Mouse (Mus musculus): ENCODE measurements around the gene Adamts9. TPM values are rescaled to one million over a fixed set of nuclear protein-coding genes. Genes with fewer than 3 reads are reported as not detected.

The Adamts9 gene
- polyA plus RNA-seq, 1 experiment from 2014 or later: 1.9 TPM

GRCm38 (mm10) chr6:92874854-92875253, 68.4 kb downstream of the Adamts9 start:
- Histone ChIP-seq H3K27me3 (ENCODE audit: low read depth, poor library complexity, severe bottlenecking) (peaks cover 34% of the 10 kb centered on the region), H3K27ac (replicated peaks) (no peak overlapping the region), H3K4me1 (peaks cover 3% of the 10 kb centered on the region), H3K36me3 (peaks cover 5% of the 10 kb centered on the region; the same call in 1 of the 2 replicates), H3K4me3 (no peak overlapping the region), H3K9me3 (replicated peaks) (no peaks in the 10 kb centered on the region)
- WGBS: 81% methylated on average over 5 of the region's 5 CpGs
- no peak for DNase-seq (ENCODE audit: low spot score)

DNA sequence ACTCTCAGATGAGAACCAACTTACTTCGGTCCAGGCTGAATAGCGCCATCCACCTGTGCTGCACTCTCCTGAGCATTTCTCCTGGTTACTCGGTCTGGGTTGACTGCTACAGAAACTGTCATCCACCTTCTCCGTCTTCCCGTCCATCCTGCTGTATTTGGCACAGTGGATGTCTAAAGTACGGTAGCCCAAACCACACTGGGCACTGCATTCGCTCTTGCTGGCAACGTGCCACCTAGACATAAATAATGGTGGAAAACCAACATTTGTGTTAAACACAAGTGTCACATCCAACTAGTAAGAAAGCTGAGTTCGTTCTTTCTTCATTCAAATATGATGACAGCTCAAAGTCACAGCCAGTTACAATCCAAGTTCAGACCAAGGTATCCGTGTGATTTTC, 70.5 kb downstream of the Adamts9 start:
- WGBS: 91% methylated on average over 10 of the region's 10 CpGs
- Histone ChIP-seq H3K4me3 (no peak overlapping the region), H3K27ac (replicated peaks) (no peak overlapping the region), H3K4me1 (peaks cover 13% of the 10 kb centered on the region), H3K27me3 (ENCODE audit: low read depth, poor library complexity, severe bottlenecking) (peaks cover 15% of the 10 kb centered on the region; the same call in 1 of the 2 replicates), H3K36me3 (peaks cover 4% of the 10 kb centered on the region; the same call in 1 of the 2 replicates), H3K9me3 (replicated peaks) (no peaks in the 10 kb centered on the region)
- DNase-seq (ENCODE audit: low spot score): no peak

GRCm38 (mm10) chr6:92871813-92872212, 71.5 kb downstream of the Adamts9 start:
- WGBS: 71% methylated on average over 4 of the region's 4 CpGs
- no peak overlapping the region for H3K27ac ChIP-seq (replicated peaks)
- peaks cover 13% of the 10 kb centered on the region for H3K4me1 ChIP-seq
- H3K27me3 ChIP-seq (ENCODE audit: low read depth, poor library complexity, severe bottlenecking): peaks cover 5% of the 10 kb centered on the region; the same call in 1 of the 2 replicates
- H3K36me3 ChIP-seq: no peaks in the 10 kb centered on the region; the same call in 1 of the 2 replicates
- H3K4me3 ChIP-seq: no peak overlapping the region
- no peaks in the 10 kb centered on the region for H3K9me3 ChIP-seq (replicated peaks)
- no peak for DNase-seq (ENCODE audit: low spot score)

- no peaks in the 10 kb centered on the region; the same call in 1 of the 2 replicates for H3K36me3 ChIP-seq
- no peaks in the 10 kb centered on the region for H3K9me3 ChIP-seq (replicated peaks)
- peaks cover 13% of the 10 kb centered on the region for H3K4me1 ChIP-seq
- H3K27me3 ChIP-seq (ENCODE audit: low read depth, poor library complexity, severe bottlenecking): no peaks in the 10 kb centered on the region
- H3K27ac ChIP-seq (replicated peaks): no peak overlapping the region
- DNase-seq (ENCODE audit: low spot score): no peak
- 68% methylated on average over 16 of the region's 16 CpGs for WGBS
- H3K4me3 ChIP-seq: no peak overlapping the region
Observed at GRCm38 (mm10) chr6:92869582-92870219, 73.6 kb downstream of the Adamts9 start.

DNA sequence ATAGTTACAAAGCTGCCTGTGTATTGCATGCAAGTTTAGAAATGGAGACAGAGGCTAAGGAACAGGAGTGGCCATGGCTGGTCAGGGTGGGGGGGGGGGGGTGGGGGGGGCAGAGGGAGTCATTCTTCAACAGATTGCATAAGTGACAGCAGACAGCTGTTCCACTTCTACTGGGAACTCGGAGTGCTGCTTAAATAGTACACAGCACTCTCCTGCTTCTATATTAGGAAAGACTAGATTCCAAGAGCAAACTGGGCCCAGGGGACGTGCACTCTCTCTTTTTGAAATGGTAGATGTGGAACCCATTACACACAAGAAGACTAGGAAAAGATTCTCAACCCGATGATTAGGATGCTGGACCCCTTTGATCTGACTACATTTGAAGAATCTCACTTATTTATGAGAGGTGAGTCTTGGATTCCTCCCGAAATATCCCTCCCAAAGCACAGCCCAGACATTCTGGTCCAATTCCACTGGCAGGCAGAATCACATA, 74.2 kb downstream of the Adamts9 start, which contains the start of gene Gm15737:
Gene Gm15737, plus strand, starts transcription at position 269 of the 493 bp plus-strand sequence.
- WGBS: 77% methylated on average over 4 of the region's 4 CpGs
- DNase-seq (ENCODE audit: low spot score): no peak
- Histone ChIP-seq H3K9me3 (replicated peaks) (no peaks in the 10 kb centered on the region), H3K4me1 (peaks cover 13% of the 10 kb centered on the region), H3K27me3 (ENCODE audit: low read depth, poor library complexity, severe bottlenecking) (no peaks in the 10 kb centered on the region), H3K36me3 (no peaks in the 10 kb centered on the region; the same call in 1 of the 2 replicates), H3K4me3 (no peak within 1 kb of the TSS), H3K27ac (replicated peaks) (no peak within 1 kb of the TSS)

DNA sequence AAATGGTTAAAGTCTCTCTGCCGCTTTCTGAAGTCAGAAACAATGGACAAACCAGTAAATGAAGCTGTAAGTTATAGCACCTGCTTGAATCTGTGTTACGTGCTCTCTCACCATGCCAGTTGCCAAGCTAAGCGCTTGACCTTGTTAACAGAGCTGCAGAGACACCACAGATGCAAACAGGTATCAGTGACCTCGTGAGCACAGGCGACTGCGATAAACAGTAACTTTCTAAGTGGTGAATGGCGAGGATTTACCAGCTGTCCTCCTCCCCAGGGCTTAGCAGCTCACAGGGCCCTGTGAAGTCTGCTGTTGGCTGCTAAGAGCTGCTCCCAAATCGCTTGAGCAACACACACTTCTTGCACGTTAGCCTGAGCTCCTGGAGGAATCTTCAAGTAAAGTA, 80.7 kb downstream of the Adamts9 start:
- Histone ChIP-seq H3K4me3 (no peak overlapping the region), H3K36me3 (no peaks in the 10 kb centered on the region; the same call in 1 of the 2 replicates), H3K9me3 (replicated peaks) (no peaks in the 10 kb centered on the region), H3K27me3 (ENCODE audit: low read depth, poor library complexity, severe bottlenecking) (no peaks in the 10 kb centered on the region), H3K27ac (replicated peaks) (no peak overlapping the region), H3K4me1 (no peaks in the 10 kb centered on the region)
- DNase-seq (ENCODE audit: low spot score): no peak
- WGBS: 75% methylated on average over 9 of the region's 9 CpGs

DNA sequence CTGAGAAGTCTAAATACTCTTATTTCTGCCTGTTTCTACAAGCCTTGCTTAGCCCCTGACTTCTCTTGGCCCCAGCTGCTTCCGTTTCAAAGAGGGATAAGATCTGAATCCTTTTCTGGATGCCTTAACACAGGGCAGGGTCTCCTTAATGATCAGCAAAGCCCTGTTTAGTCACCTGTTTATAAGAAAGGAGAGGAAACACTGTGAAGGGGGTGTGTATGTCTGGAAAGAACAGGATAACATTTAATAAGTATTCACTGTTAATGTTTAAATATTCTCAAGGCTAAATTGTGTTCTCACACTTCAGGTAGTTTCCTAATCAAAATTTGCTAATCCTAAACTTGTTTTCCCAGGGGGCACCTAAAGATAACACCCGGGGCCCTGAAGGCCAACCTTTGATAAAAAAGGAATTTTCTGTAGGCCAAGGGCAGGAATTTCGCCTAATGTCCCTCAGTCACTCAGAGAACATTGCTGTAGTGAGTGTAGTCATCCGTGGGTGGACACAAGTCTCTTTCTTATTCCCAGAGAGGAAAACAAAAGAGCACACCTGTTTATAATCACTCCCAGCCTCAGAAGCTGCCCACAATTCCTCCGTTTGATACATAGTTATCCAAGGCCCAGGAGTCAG, 82.9 kb downstream of the Adamts9 start:
- Histone ChIP-seq H3K4me3 (no peak overlapping the region), H3K27me3 (ENCODE audit: low read depth, poor library complexity, severe bottlenecking) (no peaks in the 10 kb centered on the region), H3K27ac (replicated peaks) (no peak overlapping the region), H3K4me1 (no peaks in the 10 kb centered on the region), H3K36me3 (no peaks in the 10 kb centered on the region; the same call in 1 of the 2 replicates), H3K9me3 (replicated peaks) (no peaks in the 10 kb centered on the region)
- DNase-seq (ENCODE audit: low spot score): no peak
- 80% methylated on average over 5 of the region's 5 CpGs for WGBS

DNA sequence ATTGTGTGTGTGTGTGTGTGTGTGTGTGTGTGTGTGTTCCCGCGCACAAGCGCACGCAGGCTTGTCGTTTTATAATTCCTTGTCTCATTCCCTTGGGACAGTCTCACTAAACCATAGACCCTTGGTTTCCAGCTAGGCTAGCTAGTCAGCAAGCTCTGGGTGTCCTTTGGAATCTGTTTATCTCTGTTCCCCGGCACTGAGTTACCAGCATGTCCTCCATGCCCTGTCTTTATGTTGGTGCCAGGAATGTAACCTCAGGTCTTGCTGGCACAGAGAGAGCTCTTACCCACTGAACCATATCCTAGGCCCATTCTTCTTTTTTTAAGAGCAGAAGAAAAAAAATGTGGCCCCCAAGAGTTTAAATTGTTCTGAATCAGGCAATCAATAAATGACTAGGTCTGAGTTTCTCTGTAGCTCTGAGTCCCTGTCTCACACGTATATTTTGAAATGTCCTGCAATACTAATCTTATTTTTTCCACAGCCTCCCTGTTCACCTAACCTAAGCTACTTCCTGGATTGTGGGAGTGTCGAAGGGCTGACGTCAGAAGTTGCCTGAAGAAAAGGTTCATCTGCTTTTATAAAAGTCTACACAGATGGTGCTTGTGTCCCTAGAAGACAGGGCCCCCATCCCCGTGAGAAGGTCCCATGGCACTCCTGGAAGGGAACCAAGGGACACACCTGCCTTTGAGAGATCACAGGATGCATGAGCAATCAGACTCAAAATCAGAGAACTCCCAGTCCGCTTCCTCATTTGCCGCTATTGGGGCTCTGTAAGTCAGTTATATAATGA, 84.4 kb downstream of the Adamts9 start:
- Histone ChIP-seq H3K36me3 (no peaks in the 10 kb centered on the region; the same call in 1 of the 2 replicates), H3K4me3 (no peak overlapping the region), H3K27ac (replicated peaks) (no peak overlapping the region), H3K9me3 (replicated peaks) (no peaks in the 10 kb centered on the region), H3K27me3 (ENCODE audit: low read depth, poor library complexity, severe bottlenecking) (no peaks in the 10 kb centered on the region), H3K4me1 (0 out of 2 replicates have a peak, but pooled peaks cover 3% of the 10 kb centered on the region)
- WGBS: 87% methylated on average over 12 of the region's 12 CpGs
- no peak for DNase-seq (ENCODE audit: low spot score)

- H3K27ac ChIP-seq (replicated peaks): no peak overlapping the region
- 92% methylated on average over 13 of the region's 13 CpGs for WGBS
- H3K9me3 ChIP-seq (replicated peaks): no peaks in the 10 kb centered on the region
- no peaks in the 10 kb centered on the region for H3K27me3 ChIP-seq (ENCODE audit: low read depth, poor library complexity, severe bottlenecking)
- no peaks in the 10 kb centered on the region; the same call in 1 of the 2 replicates for H3K36me3 ChIP-seq
- no peak for DNase-seq (ENCODE audit: low spot score)
- 0 out of 2 replicates have a peak, but pooled peaks cover 3% of the 10 kb centered on the region for H3K4me1 ChIP-seq
- H3K4me3 ChIP-seq: no peak overlapping the region
Observed at GRCm38 (mm10) chr6:92857761-92858160, 85.5 kb downstream of the Adamts9 start.

DNA sequence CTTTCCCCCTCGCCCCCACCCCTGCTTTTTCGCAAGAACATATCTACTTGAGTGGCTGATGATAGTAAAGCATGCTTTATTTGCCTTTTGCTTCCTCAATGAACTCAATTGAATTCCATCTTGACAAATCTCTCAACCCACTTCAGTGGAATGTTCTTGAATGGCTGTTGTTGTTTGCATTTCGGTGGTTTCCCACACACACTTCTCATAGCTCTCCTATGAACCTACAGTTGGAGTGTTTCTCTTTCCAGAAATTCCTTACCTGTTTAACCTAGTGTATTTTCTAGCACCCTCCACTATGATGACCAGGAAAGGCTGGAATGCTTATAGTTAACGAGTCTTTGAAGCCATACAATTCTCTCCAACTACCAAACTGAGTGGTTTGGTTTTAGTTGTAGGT, 88.4 kb downstream of the Adamts9 start:
- 88% methylated on average over 4 of the region's 4 CpGs for WGBS
- Histone ChIP-seq H3K36me3 (no peaks in the 10 kb centered on the region; the same call in 1 of the 2 replicates), H3K4me3 (no peak overlapping the region), H3K27ac (replicated peaks) (no peak overlapping the region), H3K4me1 (peaks cover 8% of the 10 kb centered on the region; the same call in 1 of the 2 replicates), H3K9me3 (replicated peaks) (no peaks in the 10 kb centered on the region), H3K27me3 (ENCODE audit: low read depth, poor library complexity, severe bottlenecking) (no peaks in the 10 kb centered on the region)
- DNase-seq (ENCODE audit: low spot score): no peak

GRCm38 (mm10) chr6:92850250-92850649, 93.0 kb downstream of the Adamts9 start:
- Histone ChIP-seq H3K27me3 (ENCODE audit: low read depth, poor library complexity, severe bottlenecking) (no peaks in the 10 kb centered on the region), H3K36me3 (no peaks in the 10 kb centered on the region), H3K4me3 (no peak overlapping the region), H3K27ac (replicated peaks) (no peak overlapping the region), H3K9me3 (replicated peaks) (no peaks in the 10 kb centered on the region), H3K4me1 (peaks cover 11% of the 10 kb centered on the region)
- WGBS: 81% methylated on average over 5 of the region's 5 CpGs
- no peak for DNase-seq (ENCODE audit: low spot score)

DNA sequence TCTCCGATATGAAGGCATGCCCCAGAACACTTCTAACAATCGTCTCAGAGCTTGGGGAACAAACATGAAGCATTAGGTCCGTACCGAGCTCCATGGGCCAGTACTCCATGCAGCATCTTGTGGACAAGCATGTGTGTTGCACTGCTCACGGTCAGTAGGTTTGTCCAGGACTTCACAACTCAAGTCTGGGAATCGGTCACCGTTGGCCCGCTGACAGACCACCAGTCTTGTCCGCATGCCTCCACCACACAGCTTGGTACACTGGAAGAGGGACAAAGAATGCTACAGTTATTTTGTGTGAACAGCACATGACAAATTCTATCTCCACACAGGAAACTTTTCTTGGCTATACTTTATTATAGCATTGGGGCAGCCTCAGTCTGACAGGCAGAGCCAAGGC, 94.1 kb downstream of the Adamts9 start:
- Histone ChIP-seq H3K27me3 (ENCODE audit: low read depth, poor library complexity, severe bottlenecking) (no peaks in the 10 kb centered on the region), H3K4me3 (no peak overlapping the region), H3K4me1 (peaks cover 11% of the 10 kb centered on the region), H3K27ac (replicated peaks) (no peak overlapping the region), H3K36me3 (no peaks in the 10 kb centered on the region), H3K9me3 (replicated peaks) (no peaks in the 10 kb centered on the region)
- 93% methylated on average over 9 of the region's 9 CpGs for WGBS
- DNase-seq (ENCODE audit: low spot score): no peak
